Mouse (Mus musculus): ENCODE measurements around the gene Patl2. TPM values are rescaled to one million over a fixed set of nuclear protein-coding genes. Genes with fewer than 3 reads are reported as not detected.
"Not testable (repeated sequence)": the region's sequence is repeated elsewhere in the genome, so short reads cannot be mapped to it uniquely, and the experiment has no call there.

Gene Patl2
- under 1 TPM in 1 of 2 experiments, not detected in 1; 0.45 TPM for total RNA-seq (2021)
- long read RNA-seq, experiment 1, partial matches to known transcripts = 1 of 1 reads
- long read RNA-seq, experiment 1, other reads (novel, unspliced or antisense) = 0 of 1 reads
- long read RNA-seq, experiment 2 = 0 reads

DNA sequence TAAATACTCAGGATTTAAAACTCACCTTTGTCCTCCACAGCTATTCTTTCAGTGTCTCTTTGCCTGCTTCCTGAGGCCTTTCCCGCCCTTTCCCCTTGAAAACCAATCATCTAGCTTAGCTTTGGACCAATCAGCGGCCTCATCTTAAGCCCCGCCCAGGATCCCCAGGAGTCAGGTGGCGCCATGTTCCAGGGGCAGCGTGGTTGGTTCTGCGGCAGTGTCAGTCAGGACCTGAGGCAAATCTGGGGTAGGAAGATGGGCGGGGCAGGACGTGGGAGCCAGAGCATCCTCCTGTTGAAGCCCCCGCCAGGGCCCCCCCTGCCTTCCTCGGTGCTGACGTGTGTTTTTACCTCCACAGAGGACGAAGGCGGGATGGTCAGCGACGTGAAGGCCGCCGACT is at the start of gene Patl2, which contains the start of gene Terb2:
Gene Patl2, minus strand, starts transcription at position 84 of the 400 bp plus-strand sequence.
Gene Terb2, plus strand, starts transcription at position 167 of the 400 bp plus-strand sequence.
- DNase-seq (ENCODE audit: low spot score in 2 of 2) = no peak

- no peak for DNase-seq (ENCODE audit: low spot score in 2 of 2)
These were observed 49.4 kb upstream of the Patl2 start for GRCm38 (mm10) chr2:122235425-122235824.

- DNase-seq (ENCODE audit: low spot score in 2 of 2) = peak; percentile 50 to 54
These were observed 48.8 kb upstream of the Patl2 start, which contains the start of gene Sord for GRCm38 (mm10) chr2:122234611-122235288. Gene Sord (plus strand): TSS chr2:122234749.

DNA sequence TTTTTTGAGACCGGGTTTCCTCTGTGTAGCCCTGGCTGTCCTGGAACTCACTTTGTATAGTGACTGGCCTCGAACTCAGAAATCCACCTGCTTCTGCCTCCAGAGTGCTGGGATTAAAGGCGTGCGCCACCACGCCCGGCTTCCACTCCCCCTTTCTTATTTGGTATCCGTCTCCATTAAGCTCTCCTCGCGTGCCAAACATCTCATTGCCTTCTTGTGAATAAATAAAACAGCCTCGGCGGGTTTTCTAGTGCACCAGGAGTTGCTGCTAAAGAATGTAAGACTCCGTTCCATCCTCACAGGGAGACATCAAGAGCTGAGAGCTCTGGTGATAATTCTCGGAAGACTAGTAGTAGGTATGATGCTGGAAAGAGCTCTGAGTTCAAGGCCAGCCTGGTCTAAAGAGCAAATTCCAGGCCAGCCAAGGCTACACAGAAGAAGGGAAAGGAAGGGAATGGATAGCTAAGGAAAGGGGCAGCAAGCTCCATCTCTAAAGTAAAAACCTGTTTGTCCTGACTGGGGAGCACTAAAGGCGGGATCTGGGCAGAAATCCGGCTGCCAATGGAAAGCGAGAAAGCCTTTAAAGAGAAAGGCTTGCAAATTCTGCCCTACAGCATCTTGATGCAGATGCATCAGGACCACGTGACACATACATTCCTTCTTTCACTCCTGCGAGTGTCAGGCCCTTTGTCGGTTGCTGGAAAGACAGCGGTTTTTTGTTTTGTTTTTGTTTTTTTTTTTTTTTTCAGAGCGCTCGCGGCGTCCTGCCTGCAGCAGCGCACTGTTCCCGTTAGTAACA is 48.0 kb upstream of the Patl2 start:
- no peak for DNase-seq (ENCODE audit: low spot score in 2 of 2)

GRCm38 (mm10) chr2:122233341-122233740 is 47.4 kb upstream of the Patl2 start:
- DNase-seq (ENCODE audit: low spot score in 2 of 2) = no peak

GRCm38 (mm10) chr2:122231616-122232015 is 45.6 kb upstream of the Patl2 start:
- no peak for DNase-seq (ENCODE audit: low spot score in 2 of 2)

DNA sequence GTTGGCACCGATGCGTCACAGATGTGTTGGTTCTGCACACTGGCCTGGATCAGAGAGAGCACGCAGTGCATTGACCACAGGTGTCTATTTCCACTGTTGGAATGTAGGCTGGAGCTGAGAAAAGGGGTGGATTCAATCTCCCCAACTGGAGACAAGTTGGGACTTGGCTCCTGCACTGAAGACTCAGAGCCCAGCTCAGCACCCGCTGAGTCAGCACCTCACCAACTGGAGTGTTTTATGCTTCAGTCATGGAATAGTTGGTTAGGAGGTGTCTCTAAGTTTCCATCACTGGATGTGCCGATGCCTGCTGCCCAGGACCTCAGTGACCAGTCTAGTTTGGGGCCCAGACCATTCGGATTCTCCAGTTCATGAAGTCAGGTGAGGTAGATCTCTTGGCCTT is 44.4 kb upstream of the Patl2 start:
- no peak for DNase-seq (ENCODE audit: low spot score in 2 of 2)

GRCm38 (mm10) chr2:122223654-122224053 is 37.7 kb upstream of the Patl2 start:
- no peak for DNase-seq (ENCODE audit: low spot score in 2 of 2)

GRCm38 (mm10) chr2:122222272-122222671 is 36.3 kb upstream of the Patl2 start:
- no peak for DNase-seq (ENCODE audit: low spot score in 2 of 2)

GRCm38 (mm10) chr2:122221798-122222197 is 35.8 kb upstream of the Patl2 start:
- DNase-seq (ENCODE audit: low spot score in 2 of 2) = no peak

- DNase-seq (ENCODE audit: low spot score in 2 of 2) = no peak
These were observed 35.4 kb upstream of the Patl2 start for GRCm38 (mm10) chr2:122221378-122221777.

DNA sequence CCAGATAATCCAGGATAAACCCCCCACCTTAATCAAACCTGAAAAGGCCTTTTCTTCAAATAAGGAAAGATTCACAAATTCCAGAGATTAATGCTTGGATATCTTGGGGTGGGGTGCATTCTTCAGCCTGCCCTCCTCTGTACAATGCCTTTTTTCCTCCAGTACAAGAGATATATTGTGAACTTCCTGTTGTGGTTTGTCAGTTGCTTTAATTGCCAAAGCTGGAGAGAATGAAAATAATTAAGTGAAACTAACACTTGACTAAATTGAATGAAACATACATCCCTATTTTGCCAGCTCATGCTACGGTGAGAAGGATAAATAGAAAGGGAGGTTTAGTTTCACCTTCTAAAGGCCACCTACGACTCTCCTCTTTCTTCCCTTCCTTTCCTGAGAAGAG is 32.2 kb upstream of the Patl2 start:
- no peak for DNase-seq (ENCODE audit: low spot score in 2 of 2)

- not testable (repeated sequence) for DNase-seq (ENCODE audit: low spot score in 2 of 2)
These were observed 31.1 kb upstream of the Patl2 start for GRCm38 (mm10) chr2:122217075-122217474.

DNA sequence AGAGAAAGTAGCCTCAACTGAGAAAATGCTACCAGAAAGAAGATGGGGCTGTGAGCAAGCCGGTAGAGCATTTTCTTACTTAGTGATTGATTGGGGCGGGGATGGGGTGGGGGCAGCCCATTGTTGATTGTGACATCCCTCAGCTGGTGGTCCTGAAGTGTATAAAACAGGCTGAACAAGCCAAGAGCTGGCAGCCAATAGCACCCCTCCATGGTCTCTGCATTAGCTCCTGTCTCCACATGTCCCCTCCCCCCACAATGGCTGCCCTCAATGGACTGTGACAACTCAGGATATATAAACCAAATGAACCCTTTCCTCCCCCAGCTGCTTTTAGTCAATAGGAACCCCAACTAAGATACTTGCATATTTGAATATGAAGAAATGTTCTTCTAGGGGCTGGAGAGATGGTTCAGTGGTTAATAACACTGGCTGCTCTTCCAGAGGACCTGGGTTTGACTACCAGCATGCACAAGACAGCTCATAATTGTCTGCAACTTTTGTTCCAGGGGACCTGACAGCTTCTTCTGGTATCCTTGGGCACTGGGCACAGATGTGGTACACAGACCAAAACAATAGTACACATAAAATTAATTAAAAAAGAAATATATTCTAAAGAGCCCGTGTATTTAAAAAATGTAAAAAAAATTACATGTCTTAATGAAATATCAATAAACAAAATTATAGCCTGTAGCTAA is 24.7 kb upstream of the Patl2 start:
- DNase-seq (ENCODE audit: low spot score in 2 of 2) = no peak

GRCm38 (mm10) chr2:122206440-122207107 is 20.6 kb upstream of the Patl2 start:
- DNase-seq (ENCODE audit: low spot score in 2 of 2) = no peak

DNA sequence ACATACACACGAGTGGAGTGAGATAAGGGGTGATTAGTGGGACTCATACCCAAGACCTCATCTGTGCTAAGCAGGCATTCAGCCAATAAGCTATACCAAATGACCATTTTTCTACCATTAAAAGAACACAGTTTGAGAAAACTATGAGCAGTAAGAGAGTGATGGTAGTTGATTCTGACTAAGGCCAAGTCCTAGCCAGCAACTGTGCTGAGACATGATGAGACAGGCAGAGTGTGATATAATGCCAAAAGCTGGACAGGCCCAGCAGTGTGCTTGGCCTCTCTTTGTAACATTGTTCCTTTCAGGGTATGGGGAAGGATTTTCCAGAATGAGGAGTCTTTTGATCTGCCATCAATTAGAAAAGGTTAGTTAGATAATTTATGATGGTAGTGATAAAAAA is 15.5 kb upstream of the Patl2 start:
- DNase-seq (ENCODE audit: low spot score in 2 of 2) = no peak

GRCm38 (mm10) chr2:122194509-122194929 is 8.5 kb upstream of the Patl2 start:
- no peak for DNase-seq (ENCODE audit: low spot score in 2 of 2)

DNA sequence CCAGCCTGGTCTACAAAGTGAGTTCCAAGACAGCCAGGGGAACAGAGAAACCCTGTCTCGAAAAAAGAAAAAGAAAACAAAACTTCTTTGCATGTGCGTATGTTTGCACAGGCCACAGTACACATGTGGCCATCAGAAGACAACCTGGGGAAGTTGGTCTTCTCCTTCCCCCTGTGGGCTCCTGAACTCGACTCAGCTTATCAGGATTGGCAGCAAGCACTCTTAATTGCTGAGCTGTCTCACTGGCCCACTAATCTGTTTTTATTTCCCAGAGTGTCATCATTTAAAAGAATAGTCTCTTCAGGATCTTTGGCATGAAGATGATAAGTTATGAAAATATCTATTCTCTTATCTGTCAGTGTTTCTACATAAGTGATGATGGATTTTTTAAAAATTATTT is 5.9 kb upstream of the Patl2 start:
- no peak for DNase-seq (ENCODE audit: low spot score in 2 of 2)

DNA sequence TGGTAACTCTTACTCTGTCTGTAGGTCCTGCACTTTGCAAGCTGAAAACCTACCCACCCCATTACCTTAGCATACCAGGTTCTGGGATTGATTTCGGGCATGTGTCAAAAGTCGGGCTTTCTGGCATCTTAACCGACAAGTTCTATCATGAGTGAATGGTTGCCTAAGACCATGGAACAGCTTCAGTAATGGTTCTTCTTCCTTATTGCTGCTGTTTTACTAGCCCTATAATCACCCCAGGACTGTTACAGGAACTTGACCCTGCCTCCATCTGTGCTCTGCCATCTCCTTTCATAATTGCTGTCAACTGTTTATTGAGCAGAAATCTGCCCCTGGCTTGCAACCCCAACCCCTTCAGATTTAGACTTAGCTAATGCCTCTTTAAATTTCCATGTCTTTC is 762 bp upstream of the Patl2 start:
- DNase-seq (ENCODE audit: low spot score in 2 of 2) = no peak

GRCm38 (mm10) chr2:122185086-122185485 is 903 bp downstream of the Patl2 start:
- DNase-seq (ENCODE audit: low spot score in 2 of 2) = no peak
